Mouse (Mus musculus): Measurements from ENCODE around the gene Nmbr.

Nmbr gene

GRCm38 (mm10) chr10:14705072-14706066, at the start of gene Nmbr, which contains the start of gene Vta1:
Gene Nmbr (plus strand): TSS chr10:14705591.
Gene Vta1 (minus strand): TSS chr10:14705560.
- peak; percentile 97 for DNase-seq (ENCODE audit: low spot score in 2 of 2)

DNA sequence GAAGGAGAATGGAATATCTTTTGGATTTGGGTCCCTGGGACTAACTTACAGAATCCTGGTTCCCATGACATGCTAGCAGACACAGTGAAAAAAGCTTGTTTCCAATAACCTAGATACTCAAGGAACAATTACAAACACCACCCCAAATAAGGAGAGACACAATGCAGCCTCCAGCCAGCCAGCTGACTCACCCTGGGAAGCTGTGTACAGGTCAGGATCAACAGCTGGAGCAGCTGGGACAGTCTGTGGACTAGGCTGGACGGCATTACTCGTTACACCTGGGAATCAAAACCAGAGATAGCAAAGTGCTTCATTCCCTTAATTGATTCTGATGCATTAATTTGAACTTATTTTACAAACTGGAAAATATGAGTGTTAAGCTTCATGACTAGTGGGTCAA, 44.5 kb upstream of the Nmbr start:
- no peak for DNase-seq (ENCODE audit: low spot score in 2 of 2)

DNA sequence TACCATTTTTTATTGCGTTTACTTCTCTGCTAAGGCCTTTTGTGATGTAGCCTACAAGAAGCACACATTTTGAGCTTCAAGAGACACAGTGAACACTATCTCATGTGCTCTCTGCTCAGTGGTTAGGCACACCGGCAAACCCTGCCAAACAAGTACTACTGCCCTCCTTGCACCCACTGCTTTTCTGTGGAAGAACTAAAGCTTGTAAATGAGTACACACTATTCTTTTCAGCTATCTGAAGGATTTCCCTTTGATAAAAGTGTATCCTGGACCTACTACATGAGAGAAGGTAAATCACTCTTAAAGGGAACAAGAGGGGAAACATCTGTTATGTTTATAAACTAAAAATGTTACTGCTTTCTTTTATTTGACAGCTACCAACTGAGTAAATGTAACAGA, 39.2 kb upstream of the Nmbr start:
- DNase-seq (ENCODE audit: low spot score in 2 of 2): no peak

GRCm38 (mm10) chr10:14685663-14686062, 19.7 kb upstream of the Nmbr start:
- DNase-seq (ENCODE audit: low spot score in 2 of 2): no peak

GRCm38 (mm10) chr10:14688785-14689442, 16.5 kb upstream of the Nmbr start:
- no peak for DNase-seq (ENCODE audit: low spot score in 2 of 2)

GRCm38 (mm10) chr10:14690349-14690748, 15.0 kb upstream of the Nmbr start:
- DNase-seq (ENCODE audit: low spot score in 2 of 2): no peak

GRCm38 (mm10) chr10:14703239-14703638, 2.2 kb upstream of the Nmbr start:
- DNase-seq (ENCODE audit: low spot score in 2 of 2): no peak

DNA sequence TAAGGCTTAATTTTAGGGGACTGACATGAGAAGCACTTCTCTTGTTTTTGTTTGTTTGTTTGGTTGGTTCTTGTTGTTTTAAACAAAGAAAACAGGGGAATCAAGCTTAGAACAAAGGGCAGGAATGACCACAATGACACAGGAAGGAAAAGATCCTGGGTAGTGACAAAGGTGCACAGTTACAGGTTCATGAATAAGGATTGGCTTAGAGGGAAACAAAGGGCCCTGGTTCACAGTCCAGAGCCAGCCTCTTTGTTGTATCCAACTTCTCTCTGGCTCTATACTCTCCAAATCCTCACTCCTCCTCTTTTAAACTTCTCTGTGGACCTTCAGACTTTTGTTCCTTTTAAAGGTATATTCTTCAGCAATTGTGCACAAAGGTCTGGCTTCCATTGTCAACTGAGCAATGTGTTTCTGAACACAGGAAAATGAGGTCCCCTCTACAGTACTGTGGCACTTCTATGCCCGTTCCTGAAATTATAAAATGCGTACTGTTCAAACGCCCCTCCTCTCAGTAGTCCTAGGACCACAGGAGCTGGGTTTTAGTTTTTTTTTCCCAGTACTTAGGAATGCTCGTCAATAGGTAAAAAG, 1.5 kb upstream of the Nmbr start:
- DNase-seq (ENCODE audit: low spot score in 2 of 2): no peak

DNA sequence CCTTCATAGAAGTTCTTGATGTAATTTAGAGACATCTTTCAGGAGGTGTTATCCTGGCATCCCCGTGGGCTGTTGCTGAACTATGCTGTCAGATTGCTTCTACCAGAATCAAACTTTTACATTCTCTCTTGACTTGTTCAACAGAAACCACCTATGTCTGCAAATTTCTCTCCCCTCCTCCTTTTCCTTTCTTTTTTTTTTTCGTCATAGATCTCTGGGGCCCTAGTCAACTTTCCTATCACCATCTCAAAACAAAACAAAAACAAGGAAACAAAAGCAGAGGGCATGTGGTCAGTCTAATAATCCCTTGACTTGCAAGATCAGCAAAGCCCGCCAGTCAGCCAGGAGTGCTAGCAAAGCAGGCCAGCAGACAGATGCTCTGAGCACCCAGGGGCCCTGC, 12.7 kb downstream of the Nmbr start, which contains the start of gene Gje1:
Gje1 (minus strand) TSS at position 101 of the 400 bp plus-strand sequence.
- no peak for DNase-seq (ENCODE audit: low spot score in 2 of 2)

DNA sequence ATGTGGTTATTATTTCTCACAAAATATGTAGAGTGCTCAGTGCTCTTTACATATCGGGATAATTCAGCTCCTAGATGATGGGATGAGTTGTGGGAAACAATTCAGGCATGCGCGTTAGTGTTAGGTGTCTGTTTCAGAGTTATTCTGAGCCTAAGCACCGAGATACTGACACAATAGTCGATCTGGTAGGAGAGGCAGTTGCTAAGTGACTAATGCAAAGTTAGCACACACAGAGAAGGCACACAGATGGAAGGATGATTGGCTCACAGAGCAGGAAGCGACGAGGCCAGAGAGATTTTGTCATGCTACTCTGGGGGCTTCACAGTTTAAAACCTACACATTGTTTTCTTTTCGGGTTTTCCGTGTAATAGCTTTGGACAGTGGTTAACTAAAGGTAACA, 20.3 kb downstream of the Nmbr start:
- DNase-seq (ENCODE audit: low spot score in 2 of 2): no peak

DNA sequence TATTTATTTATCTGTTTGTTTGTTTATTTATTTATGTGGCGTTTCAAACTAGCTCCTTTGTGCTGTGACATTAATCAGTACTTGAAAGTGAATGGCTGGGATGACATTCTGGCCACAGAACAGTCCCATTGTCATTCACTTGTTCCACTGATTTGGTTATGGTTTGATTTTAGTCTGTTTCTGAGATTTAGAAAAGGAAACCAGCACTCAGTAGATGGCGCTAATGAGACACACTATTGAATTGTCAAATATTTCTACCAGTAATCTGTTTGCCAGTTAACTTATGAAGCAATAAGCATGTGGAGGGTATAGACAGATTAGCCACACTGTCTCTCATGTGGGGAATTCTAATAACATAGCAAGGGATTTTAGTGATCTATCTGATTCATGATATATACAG, 28.9 kb downstream of the Nmbr start:
- DNase-seq (ENCODE audit: low spot score in 2 of 2): no peak

GRCm38 (mm10) chr10:14759665-14760558, 54.5 kb downstream of the Nmbr start:
- DNase-seq (ENCODE audit: low spot score in 2 of 2): no peak

- no peak for DNase-seq (ENCODE audit: low spot score in 2 of 2)
Measured at GRCm38 (mm10) chr10:14760618-14761017, 55.2 kb downstream of the Nmbr start.

- DNase-seq (ENCODE audit: low spot score in 2 of 2): no peak
Measured at GRCm38 (mm10) chr10:14770227-14770910, 65.0 kb downstream of the Nmbr start.

DNA sequence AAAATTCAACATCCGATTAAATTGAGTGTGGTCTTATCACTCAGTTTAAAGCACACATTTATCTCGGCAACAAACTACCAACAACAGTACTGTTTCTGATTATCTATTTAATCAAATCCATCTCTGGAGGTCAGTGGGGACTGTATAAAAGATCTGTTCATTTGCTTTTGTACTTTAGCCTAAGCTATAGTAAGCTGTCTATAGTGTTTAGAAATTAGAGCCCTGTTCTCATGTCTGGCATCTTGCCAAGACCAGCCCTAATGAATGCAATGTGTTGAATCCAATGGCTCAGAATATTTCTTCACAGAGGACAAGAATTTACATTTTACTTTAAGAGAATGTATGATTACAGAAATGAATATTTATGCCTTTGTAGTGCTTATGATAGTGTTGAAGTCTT, 69.1 kb downstream of the Nmbr start:
- no peak for DNase-seq (ENCODE audit: low spot score in 2 of 2)

GRCm38 (mm10) chr10:14789969-14790368, 84.6 kb downstream of the Nmbr start:
- DNase-seq (ENCODE audit: low spot score in 2 of 2): no peak

GRCm38 (mm10) chr10:14816970-14817369, 111.6 kb downstream of the Nmbr start:
- DNase-seq (ENCODE audit: low spot score in 2 of 2): no peak

All from urinary bladder, adult 18-20 months (tissue).